Mouse (Mus musculus) heart, embryonic 12.5 days (tissue): Measurements from ENCODE around the gene Ccdc86. TPM values are rescaled to one million over a fixed set of nuclear protein-coding genes. Genes with fewer than 3 reads are reported as not detected.

Source experiments
- polyA plus RNA-seq: library from polyadenylated mRNA; unstranded; fragments of >200 nt; fragmentation: Nextera tagmentation; extraction: Ambion mirVana; gene quantifications from 2 replicates; pipeline ENCODE4 v1.2.1, GENCODE M21; 2016

The Ccdc86 gene
- polyA plus RNA-seq, 1 experiment from 2014 or later: 21.6 TPM

Other genes with a start within 250 kb of the Ccdc86 start
- 0.19 and 0.55 TPM in 2 replicates for gene Cd5, start 210.3 kb downstream of the Ccdc86 start, polyA plus RNA-seq
- gene Cd6, start 119.2 kb downstream of the Ccdc86 start, polyA plus RNA-seq: not detected in 2 replicates
- 0.23 and 0.41 TPM in 2 replicates for gene Slc15a3, start 109.5 kb downstream of the Ccdc86 start, polyA plus RNA-seq
- gene Tmem132a, start 79.3 kb downstream of the Ccdc86 start, polyA plus RNA-seq: 61.5 and 62.2 TPM in 2 replicates
- gene Tmem109, start 67.3 kb downstream of the Ccdc86 start, polyA plus RNA-seq: 67.4 and 70.9 TPM in 2 replicates
- 24.9 and 26.2 TPM in 2 replicates for gene Prpf19, start 54.0 kb downstream of the Ccdc86 start, polyA plus RNA-seq
- gene Zp1, start 28.6 kb downstream of the Ccdc86 start, polyA plus RNA-seq: not detected in 2 replicates
- gene Ptgdr2, start 12.1 kb downstream of the Ccdc86 start, polyA plus RNA-seq: 0.09 TPM in 1 of 2 replicates, not detected in the other
- not detected in 2 replicates for gene Ms4a10, start 25.4 kb upstream of the Ccdc86 start, polyA plus RNA-seq
- gene Ms4a15, start 44.0 kb upstream of the Ccdc86 start, polyA plus RNA-seq: not detected in 2 replicates
- not detected in 2 replicates for gene Ms4a18, start 68.8 kb upstream of the Ccdc86 start, polyA plus RNA-seq
- gene Ms4a8a, start 131.8 kb upstream of the Ccdc86 start, polyA plus RNA-seq: not detected in 2 replicates
- not detected in 2 replicates for gene 1700017D01Rik, start 181.6 kb upstream of the Ccdc86 start, polyA plus RNA-seq
- not detected in 2 replicates for gene 1700025F22Rik, start 216.1 kb upstream of the Ccdc86 start, polyA plus RNA-seq
- gene Ms4a13, start 247.5 kb upstream of the Ccdc86 start, polyA plus RNA-seq: not detected in 2 replicates